Mouse (Mus musculus): ENCODE measurements around the gene Mfsd9. TPM values are rescaled to one million over a fixed set of nuclear protein-coding genes. Genes with fewer than 3 reads are reported as not detected.

The Mfsd9 gene
- polyA plus RNA-seq (2017; shearing (Covaris generic)), result 1 to 10 TPM in 1 of 2 experiments, under 1 TPM in 1; 0.95 to 3.6 TPM

DNA sequence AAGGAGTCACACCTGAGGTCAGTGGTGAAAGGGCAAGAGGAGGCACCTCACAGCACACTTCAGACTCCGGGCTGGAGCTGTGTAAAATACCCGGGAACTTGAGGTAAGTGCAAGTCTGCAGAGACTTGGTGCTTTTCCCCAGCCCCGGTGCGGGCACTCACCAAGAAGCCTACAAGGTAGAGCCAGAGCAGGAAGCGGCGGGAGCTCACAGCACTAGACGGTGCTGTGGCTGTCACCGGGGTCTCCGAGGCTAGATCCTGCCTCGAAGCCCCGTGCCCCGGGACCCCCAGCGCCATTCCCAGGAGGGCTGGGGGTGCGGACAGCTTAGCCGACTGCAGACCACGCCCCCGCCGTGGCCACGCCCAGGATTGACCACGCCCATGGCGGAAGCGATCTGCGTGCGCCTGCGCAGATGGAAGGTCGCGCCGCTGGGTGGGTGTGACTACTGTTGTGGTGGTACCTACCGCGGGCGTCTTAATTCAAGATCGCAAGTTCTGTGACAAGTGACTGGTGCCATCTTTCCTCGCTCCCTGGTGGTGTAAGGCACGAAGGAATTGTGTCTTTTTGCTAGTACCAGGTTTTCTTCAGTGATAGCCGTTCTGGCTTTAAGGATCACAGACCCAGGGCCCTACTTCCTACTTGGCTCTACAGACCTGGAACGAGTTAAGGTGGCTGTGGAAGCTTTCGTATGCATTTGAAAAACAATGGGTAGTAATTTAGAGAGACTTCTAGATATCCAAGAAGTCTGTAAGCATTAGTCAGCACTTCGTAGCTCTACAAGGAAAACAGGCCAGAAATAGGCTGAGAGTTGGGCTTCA lies at the start of gene Mfsd9:
Gene Mfsd9, minus strand, starts transcription at position 364 of the 818 bp plus-strand sequence.

GRCm38 (mm10) chr1:40805351-40805750 lies 14.9 kb upstream of the Mfsd9 start, which contains the start of gene Tmem182:
TSS of gene Tmem182 (plus strand) at chr1:40805601.

Other genes starting within 250 kb of the Mfsd9 start
- not detected for gene Slc9a4, start 210.6 kb downstream of the Mfsd9 start, polyA plus RNA-seq (2017; shearing (Covaris generic))
- gene Slc9a2, start 110.1 kb downstream of the Mfsd9 start, polyA plus RNA-seq (2017; shearing (Covaris generic)), result under 1 TPM in 1 of 2 experiments, not detected in 1; 0.55 TPM
- gene Tmem182, start 14.9 kb upstream of the Mfsd9 start, polyA plus RNA-seq (2017; shearing (Covaris generic)), result under 1 TPM in 1 of 2 experiments, not detected in 1; 0.17 TPM